ENCODE assay signal across 17 mouse cellular contexts in genomic region chr5:20681660-20682059, GRCm38 (mm10).
DNase-seq lines count a peak whose midpoint lies in the region; ATAC-seq and TF ChIP-seq lines count a peak whose summit lies in the region.
"Had no signal": no experiment of that assay in that cellular context is flagged by ENCODE, and none has a peak within 500 bp of the region (broad histone marks: within the 10 kb centered on the region; RNA-seq: fewer than 3 reads in every experiment).

No protein-coding gene starts in this region.

- no peaks in the 10 kb centered on the region for H3K36me3 ChIP-seq in forebrain, embryonic 11.5 days (ENCODE audit: control insufficient read depth, insufficient read depth, low read length)
- no peaks in the 10 kb centered on the region for H3K36me3 ChIP-seq in forebrain, embryonic 16.5 days (ENCODE audit: control insufficient read depth, insufficient read depth)
- no peaks in the 10 kb centered on the region for H3K36me3 ChIP-seq in kidney, postnatal 0 days (ENCODE audit: insufficient read depth, low read length)
- H3K36me3 ChIP-seq in neural tube, embryonic 12.5 days = no peaks in the 10 kb centered on the region
- H3K36me3 ChIP-seq: intestine, embryonic 15.5 days; kidney, embryonic 15.5 days; limb, embryonic 13.5 days had no signal

- 75% methylated on average over 10 of the region's 10 CpGs for WGBS in forebrain, embryonic 11.5 days
- WGBS in forebrain, embryonic 16.5 days = 70% methylated on average over 10 of the region's 10 CpGs
- WGBS in kidney, postnatal 0 days = 52% methylated on average over 10 of the region's 10 CpGs
- WGBS in neural tube, embryonic 12.5 days = 45% methylated on average over 10 of the region's 10 CpGs

- no peak for TF ChIP-seq CTCF in kidney, postnatal 0 days (IDR thresholded peaks at IDR 0.05; ENCODE audit: low read depth)

- H3K4me3 ChIP-seq in forebrain, embryonic 11.5 days (ENCODE audit: low read depth, low read length) = no peak overlapping the region
- no peak overlapping the region for H3K4me3 ChIP-seq in forebrain, embryonic 16.5 days (replicated peaks; ENCODE audit: low read length)
- no peak overlapping the region for H3K4me3 ChIP-seq in kidney, postnatal 0 days (replicated peaks; ENCODE audit: low read depth, low read length)
- no peak overlapping the region for H3K4me3 ChIP-seq in neural tube, embryonic 12.5 days
- H3K4me3 ChIP-seq: erythroblast, embryonic 14.5 days; intestine, embryonic 15.5 days; kidney, embryonic 15.5 days; limb, embryonic 13.5 days had no signal

- no peak overlapping the region for H3K4me2 ChIP-seq in forebrain, embryonic 11.5 days (ENCODE audit: low read depth, low read length, severe bottlenecking)
- H3K4me2 ChIP-seq in forebrain, embryonic 16.5 days (ENCODE audit: low read length) = no peak overlapping the region
- H3K4me2 ChIP-seq in kidney, postnatal 0 days (ENCODE audit: low read length) = no peak overlapping the region
- H3K4me2 ChIP-seq in neural tube, embryonic 12.5 days (replicated peaks) = no peak overlapping the region
- H3K4me2 ChIP-seq: intestine, embryonic 15.5 days; kidney, embryonic 15.5 days; limb, embryonic 13.5 days had no signal

- no peak overlapping the region for H3K27ac ChIP-seq in forebrain, embryonic 11.5 days (ENCODE audit: low read depth, low read length)
- H3K27ac ChIP-seq in forebrain, embryonic 16.5 days (ENCODE audit: low read length) = no peak overlapping the region
- no peak overlapping the region for H3K27ac ChIP-seq in kidney, postnatal 0 days
- H3K27ac ChIP-seq in neural tube, embryonic 12.5 days = no peak overlapping the region
- H3K27ac ChIP-seq: intestine, embryonic 15.5 days; kidney, embryonic 15.5 days; limb, embryonic 13.5 days; liver, embryonic 14.5 days had no signal

- no peaks in the 10 kb centered on the region for H3K4me1 ChIP-seq in forebrain, embryonic 11.5 days (replicated peaks; ENCODE audit: control insufficient read depth, insufficient read depth, low read length)
- H3K4me1 ChIP-seq in forebrain, embryonic 16.5 days (replicated peaks; ENCODE audit: control insufficient read depth, insufficient read depth, low read length) = peaks cover 1% of the 10 kb centered on the region
- H3K4me1 ChIP-seq in kidney, postnatal 0 days (replicated peaks; ENCODE audit: insufficient read depth, low read length) = no peaks in the 10 kb centered on the region
- peaks cover 7% of the 10 kb centered on the region for H3K4me1 ChIP-seq in neural tube, embryonic 12.5 days
- H3K4me1 ChIP-seq: intestine, embryonic 15.5 days had no signal

- peak; percentile 42 for DNase-seq in forebrain, embryonic 11.5 days (ENCODE audit: low spot score)
- no peak for DNase-seq in kidney, postnatal 0 days (ENCODE audit: low spot score)
- no peak for DNase-seq in kidney, adult 8-10 months
- DNase-seq in Muller cell, postnatal 12 days (ENCODE audit: inconsistent ontology term) = peak; percentile 67
- DNase-seq in ovary, postnatal 14 days (ENCODE audit: low spot score) = no peak
- no peak for DNase-seq in yolk sac, embryonic 10.5 days (ENCODE audit: low spot score)
- DNase-seq: adrenal gland, adult 8-10 months; cerebellum, adult 2 months had no signal

- no peak overlapping the region for H3K9ac ChIP-seq in forebrain, embryonic 11.5 days (ENCODE audit: low read length)
- no peak overlapping the region for H3K9ac ChIP-seq in forebrain, embryonic 16.5 days (replicated peaks; ENCODE audit: low read depth, low read length)
- no peak overlapping the region for H3K9ac ChIP-seq in kidney, postnatal 0 days (ENCODE audit: low read depth, low read length)
- no peak overlapping the region for H3K9ac ChIP-seq in neural tube, embryonic 12.5 days
- H3K9ac ChIP-seq: intestine, embryonic 15.5 days; kidney, embryonic 15.5 days; limb, embryonic 13.5 days; liver, embryonic 14.5 days had no signal

- no peaks in the 10 kb centered on the region for H3K27me3 ChIP-seq in forebrain, embryonic 11.5 days (ENCODE audit: control insufficient read depth, insufficient read depth, low read length)
- H3K27me3 ChIP-seq in forebrain, embryonic 16.5 days (replicated peaks; ENCODE audit: control insufficient read depth, insufficient read depth, low read length) = no peaks in the 10 kb centered on the region
- H3K27me3 ChIP-seq in kidney, postnatal 0 days (ENCODE audit: insufficient read depth, low read length) = no peaks in the 10 kb centered on the region
- H3K27me3 ChIP-seq in neural tube, embryonic 12.5 days (replicated peaks) = no peaks in the 10 kb centered on the region
- H3K27me3 ChIP-seq: intestine, embryonic 15.5 days; kidney, embryonic 15.5 days; limb, embryonic 13.5 days; megakaryocyte, embryonic 14.5 days had no signal

- no peak for ATAC-seq in forebrain, embryonic 11.5 days (replicated peaks; ENCODE audit: low FRiP score)
- ATAC-seq in forebrain, embryonic 16.5 days = no peak
- ATAC-seq in kidney, postnatal 0 days (replicated peaks; ENCODE audit: low FRiP score, low read depth) = 0 out of 2 replicates have a peak, but pooled peaks have one; percentile 17
- ATAC-seq in neural tube, embryonic 12.5 days (ENCODE audit: low FRiP score, low read depth) = peak; percentile 29; the same call in 1 of the 2 replicates
- ATAC-seq: intestine, embryonic 15.5 days; lung, postnatal 0 days had no signal

- no peaks in the 10 kb centered on the region for H3K9me3 ChIP-seq in forebrain, embryonic 11.5 days (ENCODE audit: control insufficient read depth, low read length)
- H3K9me3 ChIP-seq in forebrain, embryonic 16.5 days (ENCODE audit: control insufficient read depth, low read length) = no peaks in the 10 kb centered on the region
- no peaks in the 10 kb centered on the region for H3K9me3 ChIP-seq in kidney, postnatal 0 days (replicated peaks; ENCODE audit: low read length)
- H3K9me3 ChIP-seq in neural tube, embryonic 12.5 days = no peaks in the 10 kb centered on the region
- H3K9me3 ChIP-seq: intestine, embryonic 15.5 days; kidney, embryonic 15.5 days; limb, embryonic 13.5 days; megakaryocyte, embryonic 14.5 days had no signal

Comparison
In these comparisons a context has a peak if more than half of its experiments do, and no peak if none do; other contexts are left out.
1. ATAC-seq: peak in kidney, postnatal 0 days (single experiment) and neural tube, embryonic 12.5 days (single experiment); none in forebrain, embryonic 11.5 days (single experiment) and forebrain, embryonic 16.5 days (single experiment).
2. DNase-seq: peak in forebrain, embryonic 11.5 days (single experiment) and Muller cell, postnatal 12 days (single experiment); none in kidney, postnatal 0 days (single experiment), kidney, adult 8-10 months (0 of 2), ovary, postnatal 14 days (single experiment) and yolk sac, embryonic 10.5 days (single experiment).